Mouse (Mus musculus) C2C12 (cell line): ENCODE results near the gene Mettl16.
A peak's percentile ranks its signal among the peaks of the same experiment; 100 is the strongest.

Experiments
- CEBPB ChIP-seq: IDR thresholded peaks from one replicate; pipeline ENCODE4 v1.6.1; 2011; ENCODE audit warnings: low read depth, mild to moderate bottlenecking, control low read depth, moderate library complexity
- CTCF ChIP-seq: IDR thresholded peaks from one replicate; pipeline ENCODE4 v1.5.1; 2011; ENCODE audit not compliant: control insufficient read depth, insufficient read depth, insufficient read length
- MAX ChIP-seq: IDR thresholded peaks from one replicate; pipeline ENCODE4 v1.6.1; 2011; ENCODE audit warnings: mild to moderate bottlenecking, control low read depth
- MYOG ChIP-seq: IDR thresholded peaks from one replicate; pipeline ENCODE4 v1.6.1; 2011; ENCODE audit not compliant: control insufficient read depth, insufficient read length; ENCODE audit errors: extremely low read depth
- USF1 ChIP-seq: IDR thresholded peaks from one replicate; pipeline ENCODE4 v1.6.1; 2011; ENCODE audit warnings: low read depth, mild to moderate bottlenecking, control low read depth, moderate library complexity

DNA sequence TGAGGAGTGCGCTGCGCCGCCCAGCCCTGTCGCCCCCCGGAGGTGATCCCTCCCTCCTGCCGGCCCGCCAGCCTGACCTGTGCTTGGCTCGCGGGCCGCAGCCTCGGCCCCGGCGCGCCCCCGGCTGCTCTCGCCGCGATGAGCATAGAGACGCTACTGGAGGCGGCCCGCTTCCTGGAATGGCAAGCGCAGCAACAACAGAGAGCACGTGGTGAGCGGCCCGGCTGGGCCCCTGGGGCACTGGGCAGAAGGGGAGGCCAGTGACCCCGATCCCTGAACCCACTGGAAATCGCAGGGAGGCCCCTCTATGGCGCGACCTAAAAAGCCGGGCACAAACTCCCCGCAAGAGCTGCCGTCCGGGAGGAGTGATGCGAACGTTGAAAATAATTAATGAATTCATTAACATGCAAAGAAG is 60.6 kb downstream of the Mettl16 start:
- TF ChIP-seq CTCF: no peak
- peak; percentile 84 for TF ChIP-seq MAX
- no peak for TF ChIP-seq MYOG
- TF ChIP-seq USF1: no peak
- no peak for TF ChIP-seq CEBPB
